Mouse (Mus musculus) neural tube, embryonic 12.5 days (tissue): ENCODE data around the gene Tex48. TPM values are rescaled to one million over a fixed set of nuclear protein-coding genes. Genes with fewer than 3 reads are reported as not detected.

Source experiments
- ATAC-seq: fragments of 200-750 bp; cut with Nextera tagmentation; 2 replicates; pipeline ENCODE4 v1.8.0; 2017; ENCODE audit warnings: low read depth, mild to moderate bottlenecking, moderate TSS enrichment, moderate library complexity; ENCODE audit not compliant: low FRiP score
- H3K27ac ChIP-seq: fragments of 300-500 bp; sonication (generic); 2 replicates; pipeline ENCODE4 v1.5.1; 2016
- H3K27me3 ChIP-seq: fragments of 300-500 bp; sonication (generic); replicated peaks from 2 replicates; pipeline ENCODE4 v1.6.1; 2016; ENCODE audit warnings: mild to moderate bottlenecking
- H3K36me3 ChIP-seq: fragments of 300-500 bp; sonication (generic); 2 replicates; pipeline ENCODE4 v1.6.1; 2016; ENCODE audit warnings: mild to moderate bottlenecking
- H3K4me1 ChIP-seq: fragments of 300-500 bp; sonication (generic); 2 replicates; pipeline ENCODE4 v1.6.1; 2016
- H3K4me2 ChIP-seq: fragments of 300-500 bp; sonication (generic); replicated peaks from 2 replicates; pipeline ENCODE4 v1.6.1; 2016; ENCODE audit warnings: mild to moderate bottlenecking
- H3K4me3 ChIP-seq: fragments of 300-500 bp; sonication (generic); 2 replicates; pipeline ENCODE4 v1.5.1; 2016
- H3K9ac ChIP-seq: fragments of 300-500 bp; sonication (generic); 2 replicates; pipeline ENCODE4 v1.6.1; 2016; ENCODE audit warnings: mild to moderate bottlenecking
- H3K9me3 ChIP-seq: fragments of 300-500 bp; sonication (generic); 2 replicates; pipeline ENCODE4 v1.6.1; 2016; ENCODE audit warnings: mild to moderate bottlenecking
- WGBS: fragments of 180-500 bp; shearing (Covaris S2); methylation state at CpG from one replicate; pipeline ENCODE4 v1.1.7; 2016; 5-methylcytosine and 5-hydroxymethylcytosine counted together
- polyA plus RNA-seq: library from polyadenylated mRNA; unstranded; fragments of >200 nt; fragmentation: Nextera tagmentation; extraction: Ambion mirVana; gene quantifications from 2 replicates; pipeline ENCODE4 v1.2.1, GENCODE M21; 2016

Tex48 gene
- polyA plus RNA-seq, 1 experiment from 2014 or later = not detected

DNA sequence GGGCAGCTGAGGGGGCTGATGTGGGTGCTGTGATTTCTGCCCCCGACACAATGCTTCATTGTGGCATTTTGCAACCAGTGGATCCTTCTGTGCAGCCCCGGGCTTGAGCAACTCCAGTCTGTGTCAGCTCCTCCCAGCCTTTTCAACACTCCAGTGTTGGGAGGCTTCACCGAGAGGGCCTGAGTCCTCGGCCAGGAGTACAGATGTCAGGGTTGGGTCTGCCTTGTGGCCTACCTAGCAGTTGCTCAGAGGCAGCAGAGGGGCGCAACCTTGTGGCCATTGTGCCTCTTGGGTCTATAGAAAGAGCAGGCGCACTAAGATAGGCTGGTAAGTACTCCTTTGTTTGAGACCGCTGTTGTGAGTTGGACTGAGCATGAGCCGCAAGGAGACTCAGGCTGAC lies 62.1 kb downstream of the Tex48 start:
- H3K4me2 ChIP-seq = 0 out of 2 replicates have a peak overlapping the region, but pooled peaks have one; percentile 86
- 58% methylated on average over 8 of the region's 8 CpGs for WGBS
- H3K4me1 ChIP-seq = peaks cover 20% of the 10 kb centered on the region
- peaks cover 3% of the 10 kb centered on the region; the same call in 1 of the 2 replicates for H3K36me3 ChIP-seq
- no peak for ATAC-seq
- H3K27ac ChIP-seq = no peak overlapping the region
- peaks cover 5% of the 10 kb centered on the region; the same call in 1 of the 2 replicates for H3K27me3 ChIP-seq
- no peaks in the 10 kb centered on the region for H3K9me3 ChIP-seq
- H3K4me3 ChIP-seq = no peak overlapping the region
- H3K9ac ChIP-seq = no peak overlapping the region

GRCm38 (mm10) chr4:63559127-63559697 lies 63.0 kb downstream of the Tex48 start:
- H3K27me3 ChIP-seq = peaks cover 5% of the 10 kb centered on the region; the same call in 1 of the 2 replicates
- peak overlapping the region; percentile 86 for H3K4me2 ChIP-seq
- H3K9ac ChIP-seq = peak overlapping the region; percentile 75; the same call in 1 of the 2 replicates
- WGBS = 35% methylated on average over 9 of the region's 9 CpGs
- H3K9me3 ChIP-seq = no peaks in the 10 kb centered on the region
- peaks cover 20% of the 10 kb centered on the region for H3K4me1 ChIP-seq
- no peak; the same call in 1 of the 2 replicates for ATAC-seq
- peak overlapping the region; percentile 71 for H3K4me3 ChIP-seq
- H3K27ac ChIP-seq = no peak overlapping the region
- peaks cover 3% of the 10 kb centered on the region; the same call in 1 of the 2 replicates for H3K36me3 ChIP-seq

DNA sequence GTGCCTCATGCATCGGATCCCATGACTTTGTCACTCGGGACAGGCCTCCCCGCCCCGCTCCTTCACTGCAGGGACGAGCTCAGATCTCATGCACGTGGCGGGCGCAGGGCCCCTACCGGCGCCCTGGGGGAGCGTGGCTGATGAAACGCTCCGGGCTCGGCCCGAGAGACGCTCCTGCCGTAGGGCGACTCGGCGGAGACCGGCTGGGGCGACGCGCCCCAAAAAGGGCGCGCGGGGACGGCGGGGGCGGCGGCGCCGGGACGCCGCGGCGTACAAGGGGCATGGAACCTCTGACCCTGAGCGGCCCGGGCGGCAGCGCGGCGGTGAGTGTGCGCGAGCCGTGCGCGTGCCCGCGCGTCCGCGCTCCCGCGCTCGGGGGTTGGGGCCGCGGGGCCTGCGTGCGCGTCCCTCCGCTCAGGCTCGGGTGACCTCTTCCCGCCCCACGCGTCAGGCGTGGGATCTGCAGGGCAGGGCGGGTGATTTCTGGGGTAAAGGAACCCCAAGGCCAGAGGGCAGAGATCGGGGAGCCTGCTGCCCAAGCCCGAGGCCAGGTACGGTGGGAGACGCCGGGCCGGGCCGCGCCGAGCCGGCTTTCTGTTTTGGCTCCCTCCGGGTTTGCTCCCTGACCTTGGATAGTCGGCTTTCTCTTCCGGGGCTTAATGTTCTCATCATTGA lies 63.7 kb downstream of the Tex48 start, which contains the start of gene Tmem268:
Tmem268 (plus strand) TSS at position 375 of the 675 bp plus-strand sequence.
- H3K4me3 ChIP-seq = peak within 1 kb of the TSS; percentile 71
- peak within 1 kb of the TSS; percentile 86 for H3K4me2 ChIP-seq
- H3K36me3 ChIP-seq = peaks cover 3% of the 10 kb centered on the region; the same call in 1 of the 2 replicates
- H3K27ac ChIP-seq = no peak within 1 kb of the TSS
- H3K9me3 ChIP-seq = no peaks in the 10 kb centered on the region
- under 1% methylated on average over 79 of the region's 81 CpGs for WGBS
- peak; percentile 80 for ATAC-seq
- peaks cover 5% of the 10 kb centered on the region; the same call in 1 of the 2 replicates for H3K27me3 ChIP-seq
- peaks cover 20% of the 10 kb centered on the region for H3K4me1 ChIP-seq
- peak within 1 kb of the TSS; percentile 75 for H3K9ac ChIP-seq

DNA sequence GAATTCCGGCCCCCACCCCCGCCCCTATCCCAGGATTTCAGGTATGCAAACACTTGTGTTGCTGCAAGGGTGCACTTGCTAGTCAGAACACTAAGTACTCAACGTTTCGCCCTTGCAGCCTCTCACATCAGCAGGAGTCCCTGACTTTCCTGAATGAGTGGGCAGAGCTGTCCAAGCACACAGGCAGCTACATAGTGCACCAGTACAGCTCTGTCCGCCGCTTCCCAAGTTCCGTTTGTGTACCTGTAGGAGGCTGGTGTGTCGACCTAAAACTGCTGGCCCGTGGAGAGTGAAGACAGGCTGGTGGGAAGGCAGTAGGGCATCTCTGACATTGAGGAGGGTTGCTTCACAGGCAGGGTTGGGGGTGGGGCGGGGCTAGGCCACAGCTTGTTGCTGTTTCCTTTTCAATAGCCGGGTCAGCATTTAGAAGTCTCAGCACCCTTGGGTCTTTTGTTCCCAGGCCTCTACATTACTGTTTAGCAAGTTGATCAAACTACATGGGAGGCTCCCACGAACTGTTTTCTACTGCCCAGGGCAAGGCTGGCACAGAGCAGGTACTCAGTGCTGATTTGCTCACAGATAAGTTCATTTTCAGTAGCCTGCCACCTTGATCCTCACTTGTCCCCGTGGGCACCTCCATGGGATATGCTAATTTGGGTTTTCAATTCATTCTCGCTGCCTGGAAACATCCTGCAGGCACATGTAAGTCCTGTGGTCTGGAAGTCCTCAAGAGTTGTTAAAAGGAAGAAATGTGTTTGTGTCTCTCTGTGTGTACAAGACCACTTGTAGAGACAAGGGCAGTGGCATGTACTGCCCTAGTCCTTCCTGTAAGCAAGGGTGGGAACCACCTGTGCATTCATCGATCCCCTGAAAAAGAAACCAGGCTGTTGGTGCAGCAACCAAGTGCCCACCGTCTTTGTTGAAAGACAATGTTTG lies 64.8 kb downstream of the Tex48 start:
- no peak for ATAC-seq
- no peak overlapping the region for H3K9ac ChIP-seq

More for the DNA sequence above, 64.8 kb downstream of the Tex48 start:
- WGBS = 23% methylated on average over 16 of the region's 16 CpGs
- Histone ChIP-seq H3K4me1 (peaks cover 20% of the 10 kb centered on the region), H3K4me2 (peak overlapping the region; percentile 86; the same call in 1 of the 2 replicates), H3K36me3 (peaks cover 10% of the 10 kb centered on the region), H3K4me3 (no peak overlapping the region), H3K9me3 (no peaks in the 10 kb centered on the region), H3K27ac (no peak overlapping the region), H3K27me3 (peaks cover 5% of the 10 kb centered on the region; the same call in 1 of the 2 replicates)

Other genes with a start within 250 kb of the Tex48 start
- gene Akna, start 219.1 kb downstream of the Tex48 start, polyA plus RNA-seq = 7.3 and 7.5 TPM in 2 replicates
- 9.0 and 10.0 TPM in 2 replicates for gene Whrn, start 126.4 kb downstream of the Tex48 start, polyA plus RNA-seq
- gene Atp6v1g1, start 77.7 kb downstream of the Tex48 start, polyA plus RNA-seq = 423 and 429 TPM in 2 replicates
- 3.8 and 4.2 TPM in 2 replicates for gene Tmem268, start 63.6 kb downstream of the Tex48 start, polyA plus RNA-seq
- gene Gm11213, start 17.2 kb downstream of the Tex48 start, polyA plus RNA-seq = not detected in 2 replicates
- not detected in 2 replicates for gene Gm11214, start 41.0 kb upstream of the Tex48 start, polyA plus RNA-seq
- 0.05 and 0.09 TPM in 2 replicates for gene Tnfsf15, start 122.7 kb upstream of the Tex48 start, polyA plus RNA-seq
- not detected in 2 replicates for gene Tnfsf8, start 238.9 kb upstream of the Tex48 start, polyA plus RNA-seq